Mouse (Mus musculus) stomach, postnatal 0 days (tissue): ENCODE data around the gene Atad3a.

Experiments used
- CTCF ChIP-seq: IDR thresholded peaks from 2 replicates; pipeline ENCODE4 v1.5.1; 2016; ENCODE audit warnings: antibody characterized with exemption, low read depth, mild to moderate bottlenecking, moderate library complexity
- EP300 ChIP-seq: optimal IDR thresholded peaks from 2 replicates; pipeline ENCODE3; 2016; ENCODE audit warnings: antibody characterized with exemption

GRCm38 (mm10) chr4:155734951-155735702, 25.8 kb downstream of the Atad3a start:
- TF ChIP-seq CTCF (no peak), EP300 (no peak)
